Mouse (Mus musculus) ES-E14 (cell line): ENCODE results near the gene Zmynd11.

Experiments used
- CHD2 ChIP-seq: IDR thresholded peaks from 2 replicates; pipeline ENCODE4 v1.6.1; 2014; ENCODE audit warnings: mild to moderate bottlenecking, low read depth, low read length, inconsistent platforms
- HCFC1 ChIP-seq: IDR thresholded peaks from 2 replicates; pipeline ENCODE4 v1.6.1; 2012; ENCODE audit warnings: low read length, inconsistent platforms, borderline replicate concordance; ENCODE audit not compliant: insufficient read depth
- ZNF384 ChIP-seq: IDR thresholded peaks from 2 replicates; pipeline ENCODE4 v1.6.1; 2012; ENCODE audit warnings: low read depth, low read length, inconsistent platforms

GRCm38 (mm10) chr13:9689366-9689765, 75.8 kb downstream of the Zmynd11 start:
- TF ChIP-seq ZNF384 = no peak
- no peak for TF ChIP-seq HCFC1
- no peak for TF ChIP-seq CHD2
